Mouse (Mus musculus) limb, embryonic 13.5 days (tissue): ENCODE measurements around the gene Trim25. TPM values are rescaled to one million over a fixed set of nuclear protein-coding genes. Genes with fewer than 3 reads are reported as not detected.

Source experiments
- ATAC-seq: fragments of 200-750 bp; cut with Nextera tagmentation; 2 replicates; pipeline ENCODE4 v1.8.0; 2017; ENCODE audit warnings: low read depth, moderate number of reproducible peaks, moderate TSS enrichment; ENCODE audit not compliant: low FRiP score
- H3K27ac ChIP-seq: fragments of 300-500 bp; sonication (generic); 2 replicates; pipeline ENCODE4 v1.5.1; 2015; ENCODE audit warnings: inconsistent platforms, mild to moderate bottlenecking, moderate library complexity
- H3K27me3 ChIP-seq: fragments of 300-500 bp; sonication (generic); 2 replicates; pipeline ENCODE4 v1.6.1; 2015; ENCODE audit warnings: mild to moderate bottlenecking, inconsistent platforms
- H3K36me3 ChIP-seq: fragments of 300-500 bp; sonication (generic); 2 replicates; pipeline ENCODE4 v1.6.1; 2015; ENCODE audit warnings: inconsistent platforms, mild to moderate bottlenecking, moderate library complexity
- H3K4me1 ChIP-seq: fragments of 300-500 bp; sonication (generic); 2 replicates; pipeline ENCODE4 v1.6.1; 2015; ENCODE audit warnings: inconsistent platforms
- H3K4me2 ChIP-seq: fragments of 300-500 bp; sonication (generic); replicated peaks from 2 replicates; pipeline ENCODE4 v1.6.1; 2015; ENCODE audit warnings: inconsistent platforms, mild to moderate bottlenecking, moderate library complexity
- H3K4me3 ChIP-seq: fragments of 300-500 bp; sonication (generic); 2 replicates; pipeline ENCODE4 v1.5.1; 2015; ENCODE audit warnings: moderate library complexity, mild to moderate bottlenecking, inconsistent platforms
- H3K9ac ChIP-seq: fragments of 300-500 bp; sonication (generic); 2 replicates; pipeline ENCODE4 v1.6.1; 2015; ENCODE audit warnings: mild to moderate bottlenecking, inconsistent platforms
- H3K9me3 ChIP-seq: fragments of 300-500 bp; sonication (generic); 2 replicates; pipeline ENCODE4 v1.6.1; 2016; ENCODE audit warnings: inconsistent platforms
- WGBS: fragments of 180-500 bp; shearing (Covaris S2); methylation state at CpG from one replicate; pipeline ENCODE4 v1.1.7; 2015; 5-methylcytosine and 5-hydroxymethylcytosine counted together
- polyA plus RNA-seq: library from polyadenylated mRNA; unstranded; fragments of >200 nt; fragmentation: Nextera tagmentation; extraction: Ambion mirVana; gene quantifications from 2 replicates; pipeline ENCODE4 v1.2.1, GENCODE M21; 2015

Trim25 gene
- polyA plus RNA-seq, 1 experiment from 2014 or later: 5.4 TPM

GRCm38 (mm10) chr11:88973776-88974701 is 25.1 kb upstream of the Trim25 start:
- H3K27me3 ChIP-seq: no peaks in the 10 kb centered on the region
- 2% methylated on average over 61 of the region's 62 CpGs for whole genome bisulfite sequencing
- peak overlapping the region; percentile 80 for H3K9ac ChIP-seq
- H3K27ac ChIP-seq: peak overlapping the region; percentile 88
- H3K4me1 ChIP-seq: peaks cover 18% of the 10 kb centered on the region
- ATAC-seq: peak; percentile 88
- H3K36me3 ChIP-seq: no peaks in the 10 kb centered on the region
- H3K4me2 ChIP-seq: peak overlapping the region; percentile 84
- peak overlapping the region; percentile 63 for H3K4me3 ChIP-seq
- no peaks in the 10 kb centered on the region for H3K9me3 ChIP-seq

- ATAC-seq: no peak
- WGBS: 93% methylated on average over 2 of the region's 2 CpGs
Observed at GRCm38 (mm10) chr11:88976320-88976719, 22.9 kb upstream of the Trim25 start.

GRCm38 (mm10) chr11:88977188-88977587 is 22.0 kb upstream of the Trim25 start:
- no peak overlapping the region for H3K27ac ChIP-seq
- H3K4me2 ChIP-seq: no peak overlapping the region
- H3K36me3 ChIP-seq: peaks cover 13% of the 10 kb centered on the region
- WGBS: 95% methylated on average over 5 of the region's 5 CpGs
- H3K27me3 ChIP-seq: no peaks in the 10 kb centered on the region
- no peaks in the 10 kb centered on the region for H3K9me3 ChIP-seq
- ATAC-seq: no peak
- no peak overlapping the region for H3K9ac ChIP-seq
- H3K4me3 ChIP-seq: no peak overlapping the region
- peaks cover 18% of the 10 kb centered on the region for H3K4me1 ChIP-seq

More at GRCm38 (mm10) chr11:88976320-88976719, 22.9 kb upstream of the Trim25 start:
- Histone ChIP-seq H3K27ac (no peak overlapping the region), H3K9me3 (no peaks in the 10 kb centered on the region), H3K4me3 (no peak overlapping the region), H3K4me2 (no peak overlapping the region), H3K27me3 (no peaks in the 10 kb centered on the region), H3K4me1 (peaks cover 18% of the 10 kb centered on the region), H3K9ac (no peak overlapping the region), H3K36me3 (peaks cover 5% of the 10 kb centered on the region)

DNA sequence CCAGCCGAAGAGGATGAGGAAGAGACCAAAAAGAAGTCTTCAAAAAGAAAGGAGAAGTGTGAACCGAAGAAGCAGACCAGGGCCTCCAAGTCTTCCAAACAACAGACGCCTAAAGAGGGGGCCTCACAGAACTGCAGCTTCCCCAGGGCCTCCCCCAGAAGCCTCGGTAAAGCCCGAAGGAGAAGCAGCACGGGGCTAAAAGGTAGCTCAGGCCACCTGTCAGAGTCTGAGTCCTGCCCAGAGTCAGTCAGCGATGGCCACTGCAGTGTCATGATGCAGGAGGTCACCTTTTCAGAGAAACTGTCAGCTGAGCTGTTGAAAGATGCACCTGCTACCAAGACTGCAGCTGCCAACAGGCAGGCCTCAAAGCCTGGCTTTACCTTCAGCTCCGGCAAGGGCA is 17.8 kb upstream of the Trim25 start:
- no peak overlapping the region for H3K27ac ChIP-seq
- peaks cover under 1% of the 10 kb centered on the region; the same call in 1 of the 2 replicates for H3K4me1 ChIP-seq
- no peak overlapping the region for H3K4me2 ChIP-seq
- ATAC-seq: no peak
- H3K4me3 ChIP-seq: no peak overlapping the region
- peaks cover 50% of the 10 kb centered on the region for H3K36me3 ChIP-seq
- H3K27me3 ChIP-seq: no peaks in the 10 kb centered on the region
- H3K9ac ChIP-seq: no peak overlapping the region
- WGBS: 87% methylated on average over 8 of the region's 8 CpGs
- no peaks in the 10 kb centered on the region for H3K9me3 ChIP-seq

GRCm38 (mm10) chr11:88986616-88987015 is 12.6 kb upstream of the Trim25 start:
- WGBS: 90% methylated on average over 10 of the region's 10 CpGs
- no peaks in the 10 kb centered on the region for H3K9me3 ChIP-seq

GRCm38 (mm10) chr11:88988956-88989355 is 10.2 kb upstream of the Trim25 start:
- ATAC-seq: no peak
- Histone ChIP-seq H3K9ac (no peak overlapping the region), H3K36me3 (peaks cover 64% of the 10 kb centered on the region), H3K4me2 (no peak overlapping the region), H3K9me3 (no peaks in the 10 kb centered on the region), H3K4me3 (no peak overlapping the region), H3K4me1 (no peaks in the 10 kb centered on the region), H3K27me3 (no peaks in the 10 kb centered on the region), H3K27ac (no peak overlapping the region)
- 80% methylated on average over 5 of the region's 5 CpGs for WGBS

More at GRCm38 (mm10) chr11:88986616-88987015, 12.6 kb upstream of the Trim25 start:
- Histone ChIP-seq H3K4me2 (no peak overlapping the region), H3K36me3 (peaks cover 81% of the 10 kb centered on the region), H3K27ac (no peak overlapping the region), H3K27me3 (no peaks in the 10 kb centered on the region), H3K9ac (no peak overlapping the region), H3K4me3 (no peak overlapping the region), H3K4me1 (no peaks in the 10 kb centered on the region)
- no peak for ATAC-seq

GRCm38 (mm10) chr11:88989530-88989929 is 9.6 kb upstream of the Trim25 start:
- H3K4me3 ChIP-seq: no peak overlapping the region
- no peak overlapping the region for H3K27ac ChIP-seq
- no peaks in the 10 kb centered on the region for H3K9me3 ChIP-seq
- H3K36me3 ChIP-seq: peaks cover 58% of the 10 kb centered on the region
- no peaks in the 10 kb centered on the region for H3K27me3 ChIP-seq
- ATAC-seq: no peak
- H3K4me1 ChIP-seq: no peaks in the 10 kb centered on the region
- no peak overlapping the region for H3K4me2 ChIP-seq
- 78% methylated on average over 5 of the region's 5 CpGs for whole genome bisulfite sequencing
- H3K9ac ChIP-seq: no peak overlapping the region

- no peak overlapping the region for H3K9ac ChIP-seq
- H3K4me1 ChIP-seq: no peaks in the 10 kb centered on the region
- H3K4me2 ChIP-seq: no peak overlapping the region
- H3K27ac ChIP-seq: 0 out of 2 replicates have a peak overlapping the region, but pooled peaks have one; percentile 28
- H3K27me3 ChIP-seq: peaks cover 5% of the 10 kb centered on the region
- peaks cover 28% of the 10 kb centered on the region for H3K36me3 ChIP-seq
- no peaks in the 10 kb centered on the region for H3K9me3 ChIP-seq
- no peak overlapping the region for H3K4me3 ChIP-seq
- 52% methylated on average over 7 of the region's 7 CpGs for WGBS
- ATAC-seq: no peak
Observed at GRCm38 (mm10) chr11:88993186-88993585, 6.0 kb upstream of the Trim25 start.

- Histone ChIP-seq H3K9me3 (no peaks in the 10 kb centered on the region), H3K4me3 (no peak overlapping the region), H3K9ac (no peak overlapping the region), H3K27ac (no peak overlapping the region), H3K4me2 (no peak overlapping the region), H3K27me3 (peaks cover 9% of the 10 kb centered on the region), H3K36me3 (peaks cover 24% of the 10 kb centered on the region), H3K4me1 (no peaks in the 10 kb centered on the region)
- ATAC-seq: no peak
- 19% methylated on average over 5 of the region's 5 CpGs for WGBS
Observed at GRCm38 (mm10) chr11:88993625-88994024, 5.6 kb upstream of the Trim25 start.

GRCm38 (mm10) chr11:88994492-88994891 is 4.7 kb upstream of the Trim25 start:
- H3K27ac ChIP-seq: no peak overlapping the region
- WGBS: 90% methylated on average over 7 of the region's 7 CpGs
- H3K36me3 ChIP-seq: peaks cover 19% of the 10 kb centered on the region
- no peak overlapping the region for H3K4me2 ChIP-seq
- H3K27me3 ChIP-seq: peaks cover 18% of the 10 kb centered on the region
- H3K9me3 ChIP-seq: no peaks in the 10 kb centered on the region
- no peak for ATAC-seq
- no peak overlapping the region for H3K9ac ChIP-seq
- H3K4me3 ChIP-seq: no peak overlapping the region
- 0 out of 2 replicates have a peak, but pooled peaks cover 4% of the 10 kb centered on the region for H3K4me1 ChIP-seq

DNA sequence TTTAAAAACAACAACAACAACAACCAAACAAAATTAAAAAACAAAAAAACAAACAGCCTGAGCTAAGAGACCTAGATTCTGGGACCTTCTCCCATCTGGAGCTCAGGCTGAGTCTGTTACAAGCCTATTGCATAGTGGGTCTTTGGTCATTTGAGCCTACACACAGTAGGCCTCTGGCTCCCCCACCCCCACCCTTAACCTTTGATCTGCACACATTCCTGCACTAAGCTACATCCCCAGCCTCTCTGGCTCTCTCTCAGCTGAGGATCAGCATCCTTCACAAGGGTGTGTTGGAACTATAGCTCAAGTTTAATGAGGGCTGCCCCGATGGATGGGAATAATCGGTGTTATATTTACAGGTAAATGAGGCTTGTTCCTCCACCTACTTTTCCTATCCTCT is 3.6 kb upstream of the Trim25 start:
- Histone ChIP-seq H3K4me3 (no peak overlapping the region), H3K9ac (no peak overlapping the region), H3K27ac (no peak overlapping the region), H3K27me3 (peaks cover 29% of the 10 kb centered on the region), H3K4me1 (0 out of 2 replicates have a peak, but pooled peaks cover 5% of the 10 kb centered on the region), H3K36me3 (peaks cover 13% of the 10 kb centered on the region), H3K4me2 (no peak overlapping the region), H3K9me3 (no peaks in the 10 kb centered on the region)
- no peak for ATAC-seq
- WGBS: 88% methylated on average over 2 of the region's 2 CpGs

GRCm38 (mm10) chr11:88996427-88996826 is 2.7 kb upstream of the Trim25 start:
- 77% methylated on average over 7 of the region's 7 CpGs for WGBS
- ATAC-seq: no peak
- H3K4me2 ChIP-seq: no peak overlapping the region

More at GRCm38 (mm10) chr11:88996427-88996826, 2.7 kb upstream of the Trim25 start:
- Histone ChIP-seq H3K27me3 (peaks cover 35% of the 10 kb centered on the region), H3K27ac (no peak overlapping the region), H3K9me3 (no peaks in the 10 kb centered on the region), H3K4me3 (no peak overlapping the region), H3K4me1 (0 out of 2 replicates have a peak, but pooled peaks cover 5% of the 10 kb centered on the region), H3K9ac (no peak overlapping the region), H3K36me3 (peaks cover 5% of the 10 kb centered on the region; the same call in 1 of the 2 replicates)
